Mouse (Mus musculus): Measurements from ENCODE around the gene Teddm1b. TPM values are rescaled to one million over a fixed set of nuclear protein-coding genes. Genes with fewer than 3 reads are reported as not detected.
A peak's percentile ranks its signal among the peaks of the same experiment; 100 is the strongest.

Gene Teddm1b
- polyA plus RNA-seq, 1 experiment from 2014 or later: 0.06 TPM

DNA sequence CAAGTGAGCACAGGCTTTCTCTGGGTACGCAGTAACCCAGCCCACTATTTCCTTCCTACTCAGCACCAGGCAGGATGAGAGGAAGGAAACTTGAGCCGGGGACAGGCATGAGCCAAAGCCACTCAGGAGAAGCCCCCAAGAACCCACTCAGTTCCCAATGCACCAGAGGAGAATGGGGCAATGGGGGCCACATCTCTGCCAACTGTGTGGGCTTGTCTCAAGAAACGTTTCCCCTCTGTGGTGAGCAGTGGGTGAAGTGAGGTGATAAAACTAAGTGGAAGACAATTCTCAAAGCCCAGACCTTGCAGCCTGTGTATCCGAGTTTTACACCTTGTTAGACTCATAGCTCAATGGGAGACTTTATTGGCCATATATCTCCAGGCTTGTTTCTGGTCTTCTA is 17.3 kb downstream of the Teddm1b start, which contains the start of gene Teddm1a:
TSS of gene Teddm1a (plus strand) at position 301 of the 400 bp plus-strand sequence.
- WGBS (ENCODE audit: insufficient replicate concordance): 15% methylated on average over 4 of the region's 4 CpGs
- no peak within 1 kb of the TSS for H3K4me2 ChIP-seq
- no peaks in the 10 kb centered on the region for H3K36me3 ChIP-seq (replicated peaks)
- H3K27me3 ChIP-seq: no peaks in the 10 kb centered on the region
- no peak for ATAC-seq (ENCODE audit: insufficient read depth)
- H3K4me3 ChIP-seq (replicated peaks): no peak within 1 kb of the TSS
- no peaks in the 10 kb centered on the region for H3K9me3 ChIP-seq (replicated peaks)
- no peak within 1 kb of the TSS for H3K9ac ChIP-seq
- H3K27ac ChIP-seq (replicated peaks): no peak within 1 kb of the TSS
- H3K4me1 ChIP-seq (replicated peaks): no peaks in the 10 kb centered on the region

DNA sequence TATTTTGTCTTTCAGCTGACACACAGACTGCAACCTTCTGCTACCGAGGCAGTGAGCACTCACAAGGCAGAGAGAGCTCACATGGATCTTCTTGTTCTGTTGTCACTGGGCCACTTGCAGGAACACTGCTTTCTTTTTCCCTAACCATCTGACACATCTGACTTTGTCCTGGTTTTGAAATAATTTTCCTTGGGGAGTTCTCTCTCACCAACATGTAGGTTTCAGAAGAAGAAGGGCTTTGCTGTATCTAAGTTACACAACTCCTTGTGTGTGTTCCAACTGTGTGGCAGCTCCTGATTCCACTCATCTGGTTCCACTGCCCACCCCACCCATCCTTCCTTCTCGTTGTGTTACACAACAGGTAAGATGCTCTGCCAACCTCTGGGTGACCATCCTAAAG is 19.6 kb downstream of the Teddm1b start:
- Histone ChIP-seq H3K4me2 (no peak overlapping the region), H3K27ac (replicated peaks) (no peak overlapping the region), H3K9me3 (replicated peaks) (no peaks in the 10 kb centered on the region), H3K9ac (no peak overlapping the region), H3K4me3 (replicated peaks) (no peak overlapping the region), H3K36me3 (replicated peaks) (no peaks in the 10 kb centered on the region), H3K4me1 (replicated peaks) (peaks cover 15% of the 10 kb centered on the region), H3K27me3 (no peaks in the 10 kb centered on the region)
- 50% methylated on average over 2 of the region's 2 CpGs for WGBS (ENCODE audit: insufficient replicate concordance)
- no peak for ATAC-seq (ENCODE audit: insufficient read depth)

DNA sequence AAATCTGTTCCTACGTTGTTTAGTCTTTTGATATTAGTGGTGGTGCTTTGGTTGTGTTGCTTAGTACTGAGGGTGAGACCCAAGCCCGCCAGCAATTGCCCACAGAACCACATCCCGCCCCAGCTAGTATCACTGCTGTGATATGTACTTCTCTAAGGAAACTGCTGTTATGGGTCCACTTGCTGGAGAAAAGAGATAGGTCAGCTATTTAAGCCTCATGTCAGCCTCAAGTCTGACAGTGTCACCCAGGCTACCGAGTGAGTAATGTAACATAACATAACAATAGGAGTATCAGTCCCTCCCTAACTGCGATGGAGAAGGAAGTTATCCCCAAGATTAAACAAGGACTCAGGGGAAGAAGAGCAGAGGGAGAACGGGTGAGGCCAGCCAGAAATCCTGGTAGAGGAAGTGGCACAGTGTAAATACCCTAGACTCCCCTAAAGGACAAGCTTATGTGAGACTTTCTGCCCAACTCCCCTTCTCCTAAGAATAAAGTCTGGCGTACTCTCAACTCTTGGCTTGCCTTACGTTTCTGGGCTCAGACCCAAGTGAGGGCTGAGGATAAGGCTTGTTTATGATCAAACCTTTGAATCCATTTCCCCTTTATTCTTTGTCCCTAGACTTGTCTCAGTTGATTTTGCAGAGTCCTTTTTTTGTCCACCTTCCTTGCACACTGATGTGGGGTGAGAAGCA is 20.2 kb downstream of the Teddm1b start:
- WGBS (ENCODE audit: insufficient replicate concordance): 30% methylated on average over 8 of the region's 8 CpGs
- Histone ChIP-seq H3K4me3 (replicated peaks) (no peak overlapping the region), H3K27ac (replicated peaks) (no peak overlapping the region), H3K9me3 (replicated peaks) (no peaks in the 10 kb centered on the region), H3K4me2 (no peak overlapping the region), H3K36me3 (replicated peaks) (no peaks in the 10 kb centered on the region), H3K27me3 (no peaks in the 10 kb centered on the region), H3K9ac (no peak overlapping the region), H3K4me1 (replicated peaks) (peaks cover 21% of the 10 kb centered on the region)
- ATAC-seq (ENCODE audit: insufficient read depth): no peak

DNA sequence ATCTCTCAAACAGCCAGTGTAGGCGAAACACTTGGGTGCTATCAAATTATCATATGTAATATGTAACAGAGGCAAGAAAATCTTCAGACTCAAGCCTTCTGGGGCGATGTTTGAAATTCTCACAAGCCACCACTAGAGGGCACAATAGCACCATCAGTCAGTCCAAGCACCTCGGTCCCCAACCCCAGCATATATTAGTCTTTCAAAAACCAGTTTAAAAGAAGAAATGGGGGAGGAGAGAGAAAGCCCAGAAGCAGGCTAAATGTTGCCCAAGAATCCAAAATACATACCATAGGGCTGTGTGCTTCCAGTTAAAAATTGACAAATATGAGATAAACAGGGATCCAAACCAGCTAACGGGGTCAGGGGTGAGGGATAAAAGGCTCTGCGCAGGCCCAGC is 20.8 kb downstream of the Teddm1b start:
- WGBS (ENCODE audit: insufficient replicate concordance): 31% methylated on average over 5 of the region's 5 CpGs
- H3K4me1 ChIP-seq (replicated peaks): peaks cover 23% of the 10 kb centered on the region
- ATAC-seq (ENCODE audit: insufficient read depth): no peak
- no peak overlapping the region for H3K27ac ChIP-seq (replicated peaks)
- no peaks in the 10 kb centered on the region for H3K36me3 ChIP-seq (replicated peaks)
- no peaks in the 10 kb centered on the region for H3K27me3 ChIP-seq
- no peak overlapping the region for H3K4me3 ChIP-seq (replicated peaks)
- H3K9ac ChIP-seq: no peak overlapping the region
- no peak overlapping the region for H3K4me2 ChIP-seq
- H3K9me3 ChIP-seq (replicated peaks): no peaks in the 10 kb centered on the region

DNA sequence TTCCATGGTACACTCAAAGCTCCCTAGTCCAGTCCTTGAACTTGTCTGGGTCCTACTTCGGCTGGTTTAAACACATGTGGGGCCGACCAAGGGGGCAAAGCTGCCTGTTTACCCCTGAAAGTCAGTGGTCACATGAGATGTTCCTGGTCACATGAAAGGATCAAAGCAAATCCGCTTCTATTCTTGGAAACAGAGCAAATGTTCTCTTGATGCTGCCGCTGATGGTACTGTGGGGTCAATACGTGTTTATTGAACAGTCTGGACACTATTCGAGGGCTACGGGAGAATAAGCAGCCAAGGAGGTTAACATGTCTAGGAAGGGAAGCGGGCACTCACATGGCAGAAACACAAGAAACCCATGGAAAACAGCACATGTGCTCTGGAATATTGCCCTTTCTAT is 23.1 kb downstream of the Teddm1b start:
- H3K27me3 ChIP-seq: no peaks in the 10 kb centered on the region
- 62% methylated on average over 8 of the region's 8 CpGs for WGBS (ENCODE audit: insufficient replicate concordance)
- no peak overlapping the region for H3K27ac ChIP-seq (replicated peaks)
- H3K4me2 ChIP-seq: no peak overlapping the region
- no peak for ATAC-seq (ENCODE audit: insufficient read depth)
- no peaks in the 10 kb centered on the region for H3K9me3 ChIP-seq (replicated peaks)
- no peak overlapping the region for H3K4me3 ChIP-seq (replicated peaks)
- no peak overlapping the region for H3K9ac ChIP-seq
- peaks cover 37% of the 10 kb centered on the region for H3K4me1 ChIP-seq (replicated peaks)
- no peaks in the 10 kb centered on the region for H3K36me3 ChIP-seq (replicated peaks)

DNA sequence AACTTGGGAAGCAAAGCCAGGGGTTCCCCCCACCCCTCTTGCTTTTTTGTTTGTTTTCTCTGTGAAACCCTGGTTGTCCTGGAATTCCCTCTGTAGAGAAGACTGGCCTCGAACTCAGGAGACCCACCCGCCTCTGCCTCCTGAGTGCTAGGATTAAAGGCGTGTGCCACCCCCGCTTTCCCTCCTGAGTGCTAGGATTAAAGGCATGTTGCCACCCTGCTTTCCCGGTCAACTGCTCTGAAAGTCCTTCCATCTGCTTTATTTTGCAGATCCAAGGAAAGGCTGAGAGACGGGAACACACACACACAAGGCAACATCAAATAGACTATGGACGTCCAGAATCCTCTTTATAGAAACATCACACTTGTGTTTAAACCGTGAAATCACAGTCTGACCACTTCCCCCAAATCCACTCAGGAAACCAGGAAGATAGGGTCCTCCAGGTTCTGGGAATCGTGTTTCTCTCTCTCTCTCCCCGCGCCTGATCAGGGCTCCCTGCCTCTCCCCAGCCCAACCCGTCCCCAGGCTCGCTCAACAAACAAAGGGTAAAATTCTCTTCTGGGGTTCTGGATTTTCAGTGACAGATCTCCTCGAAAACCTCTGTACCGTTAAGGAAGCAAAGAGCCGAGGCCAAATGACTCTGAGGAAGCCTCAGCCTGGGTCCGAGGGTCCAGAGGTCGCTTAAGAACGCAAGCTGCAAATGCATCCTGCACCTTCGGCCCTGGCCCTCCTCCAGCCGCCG is 25.0 kb downstream of the Teddm1b start:
- H3K4me2 ChIP-seq: peak overlapping the region; percentile 86
- no peaks in the 10 kb centered on the region for H3K9me3 ChIP-seq (replicated peaks)
- no peaks in the 10 kb centered on the region for H3K27me3 ChIP-seq
- H3K27ac ChIP-seq (replicated peaks): peak overlapping the region; percentile 100
- H3K4me1 ChIP-seq (replicated peaks): peaks cover 47% of the 10 kb centered on the region
- WGBS (ENCODE audit: insufficient replicate concordance): 20% methylated on average over 22 of the region's 22 CpGs
- H3K4me3 ChIP-seq (replicated peaks): peak overlapping the region; percentile 92
- no peak for ATAC-seq (ENCODE audit: insufficient read depth)
- H3K9ac ChIP-seq: peak overlapping the region; percentile 94
- peaks cover 17% of the 10 kb centered on the region for H3K36me3 ChIP-seq (replicated peaks)

DNA sequence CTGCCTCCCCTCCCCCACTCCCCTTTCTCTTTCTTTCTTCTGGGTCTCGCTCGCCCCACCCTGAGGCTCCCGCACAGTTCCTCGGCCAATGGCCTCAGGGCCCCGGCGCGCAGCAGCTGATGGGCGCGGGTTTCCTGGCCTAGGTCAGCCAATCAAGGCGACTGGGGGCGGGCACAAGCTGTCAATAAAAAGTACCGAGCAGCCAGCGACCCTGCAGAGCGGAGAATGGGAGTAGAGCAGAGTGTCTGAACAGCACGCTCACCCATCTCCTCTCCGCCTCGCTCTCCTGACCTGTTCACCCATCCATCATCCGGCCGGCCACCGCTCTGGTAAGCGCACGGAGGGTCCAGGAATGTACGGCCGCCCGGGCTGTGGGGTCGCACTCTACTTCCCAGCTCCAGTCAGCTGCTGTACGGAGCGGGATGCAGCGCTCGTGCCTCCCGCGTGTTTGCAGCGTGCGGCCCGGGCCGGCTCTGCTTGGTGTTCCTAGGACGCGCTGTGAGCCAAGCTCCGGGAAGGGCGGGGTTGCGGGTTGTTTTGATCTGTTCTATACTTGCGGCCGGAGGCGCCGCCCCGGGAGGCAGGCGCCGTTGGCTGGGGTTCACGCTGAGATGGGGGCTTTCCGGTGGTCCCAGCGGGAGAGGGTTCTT is 25.7 kb downstream of the Teddm1b start, which contains the start of the genes Glul and Teddm2:
TSS of gene Glul (plus strand) at position 214 of the 650 bp plus-strand sequence.
TSS of gene Teddm2 (minus strand) at position 498 of the 650 bp plus-strand sequence.
- Histone ChIP-seq H3K36me3 (replicated peaks) (peaks cover 24% of the 10 kb centered on the region), H3K4me3 (replicated peaks) (peak within 1 kb of the TSS; percentile 92), H3K4me1 (replicated peaks) (peaks cover 47% of the 10 kb centered on the region), H3K27me3 (no peaks in the 10 kb centered on the region), H3K9ac (peak within 1 kb of the TSS; percentile 94), H3K9me3 (replicated peaks) (no peaks in the 10 kb centered on the region), H3K4me2 (peak within 1 kb of the TSS; percentile 86), H3K27ac (replicated peaks) (peak within 1 kb of the TSS; percentile 100)
- under 1% methylated on average over 51 of the region's 51 CpGs for WGBS (ENCODE audit: insufficient replicate concordance)
- ATAC-seq (ENCODE audit: insufficient read depth): peak; percentile 94

DNA sequence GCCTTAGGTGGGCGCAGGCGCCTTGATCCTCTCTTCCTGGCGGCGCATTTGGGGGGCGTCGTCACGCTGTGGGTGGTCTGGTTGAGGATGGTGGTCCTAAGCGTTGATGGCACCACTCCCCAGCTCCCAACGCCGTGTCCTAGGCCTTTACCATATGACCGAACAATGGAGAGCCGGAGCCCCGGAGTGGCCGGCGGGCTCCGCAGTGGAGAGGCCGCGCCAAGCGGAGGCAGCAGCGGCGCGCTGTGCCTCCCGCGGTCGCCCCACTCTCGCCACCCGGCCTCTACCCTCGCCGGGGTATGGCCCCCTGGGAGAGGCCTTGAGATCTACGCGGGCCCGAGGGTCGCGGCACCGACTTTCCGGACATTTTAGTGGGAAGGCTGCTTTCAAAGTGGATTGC is 26.2 kb downstream of the Teddm1b start:
- Histone ChIP-seq H3K9ac (peak overlapping the region; percentile 94), H3K9me3 (replicated peaks) (no peaks in the 10 kb centered on the region), H3K4me3 (replicated peaks) (peak overlapping the region; percentile 92), H3K27me3 (no peaks in the 10 kb centered on the region), H3K36me3 (replicated peaks) (peaks cover 29% of the 10 kb centered on the region), H3K4me2 (peak overlapping the region; percentile 86), H3K27ac (replicated peaks) (peak overlapping the region; percentile 100), H3K4me1 (replicated peaks) (peaks cover 47% of the 10 kb centered on the region)
- 0% methylated on average over 36 of the region's 36 CpGs for WGBS (ENCODE audit: insufficient replicate concordance)
- peak; percentile 37 for ATAC-seq (ENCODE audit: insufficient read depth)

DNA sequence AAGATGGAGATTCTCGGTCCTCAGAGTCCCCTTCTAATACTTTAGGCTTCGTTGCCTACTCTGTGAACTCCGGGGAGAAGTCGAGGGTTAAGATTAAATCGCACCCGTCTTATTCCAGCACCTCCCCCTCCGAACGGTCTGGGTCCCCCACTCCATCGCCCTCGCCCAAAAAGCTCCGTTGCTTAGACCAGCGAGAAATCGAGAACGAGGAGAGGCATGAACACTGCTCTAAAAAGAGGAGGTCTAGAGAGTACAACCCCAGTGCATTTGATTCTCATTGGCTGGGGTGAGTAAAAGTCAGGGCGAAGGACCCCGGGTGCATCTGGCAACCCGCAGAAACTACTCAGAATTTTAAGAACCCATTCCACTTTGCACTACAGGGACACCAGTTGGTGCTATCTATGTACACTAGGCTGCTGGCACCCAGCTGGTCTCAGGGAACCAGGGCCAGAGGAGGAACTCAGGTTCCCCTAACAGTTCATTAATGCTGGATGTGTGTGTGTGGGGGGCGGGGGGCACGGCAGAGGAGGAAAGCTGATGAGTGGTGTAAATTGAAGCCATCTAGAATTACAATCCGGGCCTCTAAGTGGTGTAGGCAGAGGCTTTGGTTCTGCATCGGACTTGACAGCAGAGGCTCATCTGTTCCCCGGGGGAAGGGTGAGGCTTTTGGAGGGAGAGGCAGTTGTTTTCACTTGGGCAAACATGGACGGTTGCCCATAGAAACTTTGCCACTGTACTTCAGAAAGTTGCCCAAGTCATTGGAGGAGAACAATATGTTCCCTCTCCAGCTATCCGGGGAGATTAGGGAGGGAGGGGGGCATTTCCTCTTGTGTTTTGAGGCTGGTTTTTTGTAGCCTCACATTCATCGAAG is 26.9 kb downstream of the Teddm1b start:
- H3K9me3 ChIP-seq (replicated peaks): no peaks in the 10 kb centered on the region
- WGBS (ENCODE audit: insufficient replicate concordance): 2% methylated on average over 25 of the region's 25 CpGs
- H3K4me1 ChIP-seq (replicated peaks): peaks cover 47% of the 10 kb centered on the region
- H3K27ac ChIP-seq (replicated peaks): peak overlapping the region; percentile 100
- no peak for ATAC-seq (ENCODE audit: insufficient read depth)
- peak overlapping the region; percentile 86 for H3K4me2 ChIP-seq
- peak overlapping the region; percentile 94 for H3K9ac ChIP-seq
- no peaks in the 10 kb centered on the region for H3K27me3 ChIP-seq
- H3K4me3 ChIP-seq (replicated peaks): peak overlapping the region; percentile 92
- peaks cover 37% of the 10 kb centered on the region for H3K36me3 ChIP-seq (replicated peaks)

DNA sequence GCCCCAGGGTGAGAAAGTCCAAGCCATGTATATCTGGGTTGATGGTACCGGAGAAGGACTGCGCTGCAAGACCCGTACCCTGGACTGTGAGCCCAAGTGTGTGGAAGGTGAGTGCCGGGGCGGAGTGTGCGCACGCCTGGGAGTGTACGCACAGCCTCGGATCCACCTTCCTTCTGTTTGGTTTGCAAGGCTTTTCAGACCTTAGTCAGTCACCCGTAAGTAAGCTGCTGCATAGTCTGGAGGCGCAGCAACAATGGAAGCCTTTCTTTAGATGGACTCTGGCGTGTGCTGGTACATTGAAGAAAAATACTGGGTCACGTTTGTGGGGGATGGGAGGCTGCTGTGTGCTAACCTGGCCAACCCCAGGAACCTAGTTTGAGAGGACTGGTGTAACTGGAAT is 28.9 kb downstream of the Teddm1b start:
- no peak for ATAC-seq (ENCODE audit: insufficient read depth)
- Histone ChIP-seq H3K27me3 (no peaks in the 10 kb centered on the region), H3K9ac (no peak overlapping the region), H3K36me3 (replicated peaks) (peaks cover 56% of the 10 kb centered on the region), H3K4me2 (peak overlapping the region; percentile 86; the same call in 1 of the 2 replicates), H3K9me3 (replicated peaks) (no peaks in the 10 kb centered on the region), H3K4me1 (replicated peaks) (peaks cover 40% of the 10 kb centered on the region), H3K27ac (replicated peaks) (no peak overlapping the region), H3K4me3 (replicated peaks) (0 out of 2 replicates have a peak overlapping the region, but pooled peaks have one; percentile 7)
- 88% methylated on average over 13 of the region's 13 CpGs for WGBS (ENCODE audit: insufficient replicate concordance)

Measured in liver, embryonic 15.5 days (tissue).